Mouse (Mus musculus): ENCODE measurements at regions not wholly inside any gene's neighbourhood (a gene's known extent, or its start where the extent isn't known, plus 50 kb on each side); places are given as distances from the start of the nearest gene placed in this dataset.
A peak's percentile ranks its signal among the peaks of the same experiment; 100 is the strongest.

GRCm38 (mm10) chr19:15487576-15487975 lies 459.6 kb downstream of the Psat1 start:
- no peak for DNase-seq (ENCODE audit: low spot score in 2 of 2)

- DNase-seq (ENCODE audit: low spot score in 2 of 2) = no peak
Observed at GRCm38 (mm10) chr19:15481605-15482004, 465.5 kb downstream of the Psat1 start.

- no peak for DNase-seq (ENCODE audit: low spot score in 2 of 2)
Observed at GRCm38 (mm10) chr19:15469541-15469940, 477.6 kb downstream of the Psat1 start.

- DNase-seq (ENCODE audit: low spot score in 2 of 2) = peak; percentile 8 to 16
Observed at GRCm38 (mm10) chr19:15466713-15467112, 480.4 kb downstream of the Psat1 start.

GRCm38 (mm10) chr19:15465063-15465760 lies 481.9 kb downstream of the Psat1 start:
- no peak for DNase-seq (ENCODE audit: low spot score in 2 of 2)

- DNase-seq (ENCODE audit: low spot score in 2 of 2) = no peak
Observed at GRCm38 (mm10) chr19:15457793-15458192, 489.3 kb downstream of the Psat1 start.

- DNase-seq (ENCODE audit: low spot score in 2 of 2) = no peak
Observed at GRCm38 (mm10) chr19:15456943-15457735, 490.0 kb downstream of the Psat1 start.

GRCm38 (mm10) chr19:15448989-15449388 lies 498.1 kb downstream of the Psat1 start:
- no peak for DNase-seq (ENCODE audit: low spot score in 2 of 2)

- no peak for DNase-seq (ENCODE audit: low spot score in 2 of 2)
Observed at GRCm38 (mm10) chr19:15431798-15432197, 515.3 kb downstream of the Psat1 start.

GRCm38 (mm10) chr19:15421311-15421710 lies 525.8 kb downstream of the Psat1 start:
- no peak for DNase-seq (ENCODE audit: low spot score in 2 of 2)

GRCm38 (mm10) chr19:15398624-15399023 lies 548.5 kb downstream of the Psat1 start:
- DNase-seq (ENCODE audit: low spot score in 2 of 2) = no peak

GRCm38 (mm10) chr19:15371682-15372081 lies 575.5 kb downstream of the Psat1 start:
- DNase-seq (ENCODE audit: low spot score in 2 of 2) = no peak

GRCm38 (mm10) chr19:15366951-15367350 lies 580.2 kb downstream of the Psat1 start:
- no peak for DNase-seq (ENCODE audit: low spot score in 2 of 2)

GRCm38 (mm10) chr19:15357181-15357580 lies 590.0 kb downstream of the Psat1 start:
- DNase-seq (ENCODE audit: low spot score in 2 of 2) = no peak

- DNase-seq (ENCODE audit: low spot score in 2 of 2) = no peak
Observed at GRCm38 (mm10) chr19:15348356-15348755, 598.8 kb downstream of the Psat1 start.

GRCm38 (mm10) chr19:15342229-15342628 lies 604.9 kb downstream of the Psat1 start:
- no peak for DNase-seq (ENCODE audit: low spot score in 2 of 2)

- DNase-seq (ENCODE audit: low spot score in 2 of 2) = peak in 1 of 2 experiments; percentile 9
Observed at GRCm38 (mm10) chr19:15340305-15340983, 606.7 kb downstream of the Psat1 start.

GRCm38 (mm10) chr19:15339979-15340304 lies 607.2 kb downstream of the Psat1 start:
- DNase-seq (ENCODE audit: low spot score in 2 of 2) = no peak

- DNase-seq (ENCODE audit: low spot score in 2 of 2) = peak; percentile 31 to 44
Observed at GRCm38 (mm10) chr19:15330155-15330554, 617.0 kb downstream of the Psat1 start.

GRCm38 (mm10) chr19:15299474-15299873 lies 647.7 kb downstream of the Psat1 start:
- DNase-seq (ENCODE audit: low spot score in 2 of 2) = peak in 1 of 2 experiments; percentile 3

GRCm38 (mm10) chr19:15285016-15285415 lies 662.1 kb downstream of the Psat1 start:
- DNase-seq (ENCODE audit: low spot score in 2 of 2) = no peak

- DNase-seq (ENCODE audit: low spot score in 2 of 2) = no peak
Observed at GRCm38 (mm10) chr19:15242781-15243180, 644.9 kb upstream of the Tle4 start.
